Mouse (Mus musculus): ENCODE results near the gene Sesn3.
"Not testable (repeated sequence)": the region's sequence is repeated elsewhere in the genome, so short reads cannot be mapped to it uniquely, and the experiment has no call there.

Gene Sesn3

DNA sequence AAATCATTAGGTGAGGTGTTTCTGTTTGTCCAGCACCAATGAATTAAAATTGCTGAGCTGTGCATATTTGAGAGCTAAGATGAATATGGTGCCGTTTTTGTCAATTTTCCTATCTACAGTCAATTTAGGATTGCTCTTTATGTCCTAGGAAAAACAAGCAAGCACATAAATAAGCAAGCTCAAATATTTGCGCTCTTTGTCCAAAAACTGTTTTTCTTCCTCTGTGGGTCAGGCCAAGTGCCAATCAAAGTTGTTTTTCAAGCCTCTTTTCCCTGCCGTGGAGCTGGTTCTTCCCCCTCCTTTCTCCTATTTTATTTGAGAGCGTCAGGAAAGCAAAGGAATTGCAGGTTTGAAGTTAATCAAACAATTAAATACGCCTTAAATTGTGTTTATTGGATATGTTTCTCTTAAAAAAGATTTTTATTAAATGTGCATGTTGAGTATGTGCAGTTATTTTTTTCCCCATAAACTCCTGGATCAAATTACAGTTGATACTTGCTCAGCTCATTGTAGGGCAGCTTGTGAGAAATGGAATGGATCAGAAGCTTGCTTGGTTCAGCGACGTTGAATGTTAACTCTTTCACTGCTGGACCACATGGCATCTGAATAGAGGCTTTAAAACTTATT is 2.6 kb downstream of the Sesn3 start:
- DNase-seq (ENCODE audit: low read depth, low spot score), result peak; percentile 61

GRCm38 (mm10) chr9:14280696-14281095 is 5.8 kb downstream of the Sesn3 start:
- DNase-seq (ENCODE audit: low read depth, low spot score), result no peak

GRCm38 (mm10) chr9:14285036-14285435 is 10.2 kb downstream of the Sesn3 start:
- DNase-seq (ENCODE audit: low read depth, low spot score), result no peak

- DNase-seq (ENCODE audit: low read depth, low spot score), result no peak
Observed at GRCm38 (mm10) chr9:14287234-14287633, 12.4 kb downstream of the Sesn3 start.

- DNase-seq (ENCODE audit: low read depth, low spot score), result peak; percentile 50
Observed at GRCm38 (mm10) chr9:14288500-14288899, 13.6 kb downstream of the Sesn3 start.

- DNase-seq (ENCODE audit: low read depth, low spot score), result no peak
Observed at GRCm38 (mm10) chr9:14293866-14294265, 19.0 kb downstream of the Sesn3 start.

GRCm38 (mm10) chr9:14295680-14296440 is 21.0 kb downstream of the Sesn3 start:
- DNase-seq (ENCODE audit: low read depth, low spot score), result no peak

- DNase-seq (ENCODE audit: low read depth, low spot score), result no peak
Observed at GRCm38 (mm10) chr9:14297204-14297603, 22.3 kb downstream of the Sesn3 start.

DNA sequence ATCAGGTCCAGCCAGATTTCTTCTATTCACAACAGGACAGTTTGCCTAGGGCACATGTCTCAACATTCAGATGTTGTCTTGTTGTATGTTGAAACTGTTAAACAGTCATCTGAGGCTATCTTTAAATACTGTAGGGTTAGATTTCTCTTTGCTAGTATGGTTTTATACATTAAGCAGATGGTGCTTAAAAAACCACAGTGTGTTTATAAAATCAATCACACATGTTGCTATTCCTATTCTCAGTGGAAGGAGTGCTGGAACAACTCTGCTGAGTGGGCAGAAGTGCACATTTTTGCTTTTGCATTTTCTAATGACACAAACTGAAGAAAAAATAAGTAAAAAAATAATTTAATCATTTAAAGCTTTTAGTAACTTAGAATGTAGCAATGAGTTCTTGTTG is 25.0 kb downstream of the Sesn3 start:
- peak; percentile 29 for DNase-seq (ENCODE audit: low read depth, low spot score)

GRCm38 (mm10) chr9:14300795-14301194 is 25.9 kb downstream of the Sesn3 start:
- no peak for DNase-seq (ENCODE audit: low read depth, low spot score)

- DNase-seq (ENCODE audit: low read depth, low spot score), result peak; percentile 32
Observed at GRCm38 (mm10) chr9:14304262-14304968, 29.5 kb downstream of the Sesn3 start.

- DNase-seq (ENCODE audit: low read depth, low spot score), result no peak
Observed at GRCm38 (mm10) chr9:14307341-14307740, 32.5 kb downstream of the Sesn3 start.

DNA sequence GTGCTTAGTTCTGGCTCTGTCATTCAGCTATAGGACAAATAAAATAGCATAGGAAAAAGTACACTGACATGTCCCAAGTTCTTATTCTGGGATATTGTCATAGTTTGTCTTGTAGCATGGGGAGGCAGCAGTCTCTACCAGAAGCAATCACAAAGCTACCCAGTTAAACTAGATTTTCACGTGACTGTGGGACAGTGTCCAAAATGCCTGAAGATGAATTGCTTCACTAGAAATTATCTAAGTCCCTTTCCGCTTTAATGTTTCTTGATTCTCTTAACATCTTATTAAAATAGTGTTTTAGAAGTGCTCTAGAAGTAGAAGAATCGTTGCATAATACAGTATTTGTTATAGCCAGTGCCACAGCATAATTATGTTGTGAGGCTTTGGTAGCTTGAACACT is 39.1 kb downstream of the Sesn3 start:
- DNase-seq (ENCODE audit: low read depth, low spot score), result no peak

- no peak for DNase-seq (ENCODE audit: low read depth, low spot score)
Observed at GRCm38 (mm10) chr9:14314477-14314876, 39.6 kb downstream of the Sesn3 start.

- DNase-seq (ENCODE audit: low read depth, low spot score), result no peak
Observed at GRCm38 (mm10) chr9:14316618-14317017, 41.8 kb downstream of the Sesn3 start.

- DNase-seq (ENCODE audit: low read depth, low spot score), result no peak
Observed at GRCm38 (mm10) chr9:14335829-14336228, 61.0 kb downstream of the Sesn3 start.

- DNase-seq (ENCODE audit: low read depth, low spot score), result peak; percentile 82
Observed at GRCm38 (mm10) chr9:14336901-14337300, 62.0 kb downstream of the Sesn3 start.

GRCm38 (mm10) chr9:14338701-14339100 is 63.8 kb downstream of the Sesn3 start:
- DNase-seq (ENCODE audit: low read depth, low spot score), result no peak

- peak; percentile 80 for DNase-seq (ENCODE audit: low read depth, low spot score)
Observed at GRCm38 (mm10) chr9:14342041-14342668, 67.3 kb downstream of the Sesn3 start.

DNA sequence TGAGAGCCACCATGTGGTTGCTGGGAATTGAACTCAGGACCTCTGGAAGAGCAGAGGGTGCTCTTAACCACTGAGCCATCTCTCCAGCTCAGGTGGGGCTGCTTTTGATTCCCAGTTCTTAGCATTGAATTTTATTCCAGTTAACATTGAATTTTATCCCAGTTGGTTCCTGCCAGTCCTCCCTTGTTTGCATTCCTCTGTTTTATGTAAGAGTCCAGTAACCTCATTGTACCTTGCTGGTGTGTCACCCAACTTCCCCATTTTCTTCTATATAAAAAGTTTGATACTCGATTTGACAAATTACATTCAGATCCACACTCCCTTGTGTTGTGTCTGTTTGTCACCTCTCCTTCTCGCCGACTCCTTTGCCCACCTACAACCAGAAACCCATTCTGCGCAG is 71.0 kb downstream of the Sesn3 start:
- DNase-seq (ENCODE audit: low read depth, low spot score), result not testable (repeated sequence)

GRCm38 (mm10) chr9:14348416-14348815 is 73.5 kb downstream of the Sesn3 start:
- peak; percentile 53 for DNase-seq (ENCODE audit: low read depth, low spot score)

DNA sequence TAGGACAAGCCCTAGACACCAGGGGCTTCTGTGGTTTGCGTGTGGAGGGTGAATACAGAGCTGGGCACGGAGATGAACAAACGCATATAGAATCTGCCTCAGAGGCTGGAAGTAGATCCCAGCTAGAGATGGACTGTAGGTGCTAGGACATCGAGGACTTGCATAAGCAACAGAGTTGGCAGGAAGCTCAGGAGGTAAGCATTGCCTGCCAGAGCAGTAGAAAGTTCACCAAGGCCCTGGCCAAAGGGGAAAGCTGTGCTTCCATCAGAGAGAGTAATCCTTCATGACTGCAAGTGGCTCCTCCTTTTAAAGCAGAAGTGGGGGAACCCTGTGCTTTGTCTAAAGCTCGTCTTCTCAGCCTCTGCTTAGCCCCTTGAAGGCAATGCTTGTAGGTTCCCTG is 74.5 kb downstream of the Sesn3 start:
- DNase-seq (ENCODE audit: low read depth, low spot score), result no peak

All from brain, adult 2 months (tissue).